ENCODE assay signal across 28 mouse cellular contexts in genomic region chr7:105479232-105479631, GRCm38 (mm10). TPM values are rescaled to one million over a fixed set of nuclear protein-coding genes. Genes with fewer than 3 reads are reported as not detected.
"Had no signal": no experiment of that assay in that cellular context is flagged by ENCODE, and none has a peak within 500 bp of the region (broad histone marks: within the 10 kb centered on the region; RNA-seq: fewer than 3 reads in every experiment).

No protein-coding gene starts in this region.

- H3K9me3 ChIP-seq: heart, embryonic 13.5 days; heart, embryonic 15.5 days; intestine, embryonic 15.5 days; limb, embryonic 10.5 days; limb, embryonic 12.5 days; liver, embryonic 13.5 days had no signal

- H3K4me3 ChIP-seq: heart, adult 2 months; heart, embryonic 13.5 days; heart, embryonic 15.5 days; intestine, embryonic 15.5 days; layer of hippocampus, adult 2 months; left cerebral cortex, adult 2 months; limb, embryonic 10.5 days; limb, embryonic 12.5 days; liver, embryonic 13.5 days had no signal

- H3K4me1 ChIP-seq: liver, embryonic 13.5 days had no signal

- H3K27me3 ChIP-seq: heart, embryonic 13.5 days; heart, embryonic 15.5 days; intestine, embryonic 15.5 days had no signal

- H3K27ac ChIP-seq: heart, adult 2 months; heart, embryonic 15.5 days; intestine, embryonic 15.5 days; limb, embryonic 10.5 days; limb, embryonic 12.5 days; liver, embryonic 13.5 days had no signal

- H3K36me3 ChIP-seq: heart, embryonic 15.5 days; intestine, embryonic 15.5 days; limb, embryonic 10.5 days; limb, embryonic 12.5 days; liver, embryonic 13.5 days had no signal

- DNase-seq: gastrocnemius, postnatal 10 days; gastrocnemius, postnatal 25 days; heart, adult 11 months; heart, adult 2 months; heart, postnatal 14 days; heart, postnatal 36 days; kidney, adult 18-20 months; kidney, adult 8-10 months; kidney, postnatal 10 days; kidney, postnatal 25 days; kidney, postnatal 4 days; liver; liver, embryonic 13.5 days had no signal

- H3K9ac ChIP-seq: forebrain, postnatal 0 days; heart, embryonic 13.5 days; heart, embryonic 15.5 days; intestine, embryonic 15.5 days; limb, embryonic 12.5 days; liver, embryonic 13.5 days had no signal

- H3K4me2 ChIP-seq: heart, embryonic 11.5 days; heart, embryonic 15.5 days; intestine, embryonic 15.5 days; limb, embryonic 12.5 days; liver, embryonic 11.5 days; liver, embryonic 13.5 days had no signal

- ATAC-seq: forebrain, postnatal 0 days; inflammation-experienced regulatory T-cells, adult 6 months; intestine, embryonic 15.5 days; intestine, postnatal 0 days had no signal

RNA-seq across cellular contexts. Expression of gene Cavin3, which starts 2.9 kb away (rescaled TPM):
- polyA plus RNA-seq: inflammation-experienced regulatory T-cells, adult 6 months had no signal

RNA-seq across cellular contexts. Expression of gene Cckbr, which starts 53.7 kb away (rescaled TPM):
- total RNA-seq: gastrocnemius, adult 18-20 months; gastrocnemius, postnatal 10 days; gastrocnemius, postnatal 25 days; heart, adult 2 months; heart, postnatal 14 days; heart, postnatal 36 days; hematopoietic stem cell, adult 5-6 weeks had no signal
- polyA plus RNA-seq: heart, adult 2 months; heart, embryonic 15.5 days; heart, postnatal 0 days; inflammation-experienced regulatory T-cells, adult 6 months; limb, embryonic 12.5 days; liver, embryonic 13.5 days had no signal
